Mouse (Mus musculus): ENCODE measurements at regions not wholly inside any gene's neighbourhood (a gene's known extent, or its start where the extent isn't known, plus 50 kb on each side); places are given as distances from the start of the nearest gene placed in this dataset.
A peak's percentile ranks its signal among the peaks of the same experiment; 100 is the strongest.
"Not testable (repeated sequence)": the region's sequence is repeated elsewhere in the genome, so short reads cannot be mapped to it uniquely, and the experiment has no call there.

- DNase-seq (ENCODE audit: extremely low spot score, low read depth, low spot score): not testable (repeated sequence)
These were observed 77.9 kb downstream of the Tcp10c start for GRCm38 (mm10) chr17:13432256-13432655.

GRCm38 (mm10) chr17:13434146-13434545, 79.8 kb downstream of the Tcp10c start:
- DNase-seq (ENCODE audit: extremely low spot score, low read depth, low spot score): not testable (repeated sequence)

DNA sequence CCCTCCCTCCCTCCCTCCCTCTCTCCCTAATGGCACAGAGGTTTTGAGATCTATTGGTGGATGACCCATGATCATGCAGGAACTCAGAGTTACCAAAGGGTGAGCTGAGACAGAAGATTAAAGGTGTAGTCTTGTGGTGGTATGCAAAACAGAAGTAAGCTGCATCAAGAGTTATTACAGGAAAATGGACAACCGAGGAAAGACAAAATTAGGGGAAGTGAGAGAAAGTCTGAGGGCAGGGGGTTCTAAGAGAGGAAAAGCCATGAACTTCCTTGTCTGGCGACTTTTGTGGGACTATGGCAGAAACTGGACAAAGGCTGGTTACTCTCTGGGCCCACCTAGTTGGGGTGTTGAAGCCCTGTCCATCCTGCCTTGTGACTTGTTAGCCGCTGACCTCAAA, 84.4 kb downstream of the Tcp10c start:
- DNase-seq (ENCODE audit: extremely low spot score, low read depth, low spot score): not testable (repeated sequence)

- DNase-seq (ENCODE audit: extremely low spot score, low read depth, low spot score): not testable (repeated sequence)
These were observed 86.5 kb downstream of the Tcp10c start for GRCm38 (mm10) chr17:13440708-13441530.

- DNase-seq (ENCODE audit: extremely low spot score, low read depth, low spot score): not testable (repeated sequence)
These were observed 87.9 kb downstream of the Tcp10c start for GRCm38 (mm10) chr17:13442229-13442628.

GRCm38 (mm10) chr17:13456869-13457600, 102.7 kb downstream of the Tcp10c start:
- not testable (repeated sequence) for DNase-seq (ENCODE audit: extremely low spot score, low read depth, low spot score)

GRCm38 (mm10) chr17:13457942-13458341, 103.6 kb downstream of the Tcp10c start:
- not testable (repeated sequence) for DNase-seq (ENCODE audit: extremely low spot score, low read depth, low spot score)

GRCm38 (mm10) chr17:13458814-13459213, 104.4 kb downstream of the Tcp10c start:
- not testable (repeated sequence) for DNase-seq (ENCODE audit: extremely low spot score, low read depth, low spot score)

DNA sequence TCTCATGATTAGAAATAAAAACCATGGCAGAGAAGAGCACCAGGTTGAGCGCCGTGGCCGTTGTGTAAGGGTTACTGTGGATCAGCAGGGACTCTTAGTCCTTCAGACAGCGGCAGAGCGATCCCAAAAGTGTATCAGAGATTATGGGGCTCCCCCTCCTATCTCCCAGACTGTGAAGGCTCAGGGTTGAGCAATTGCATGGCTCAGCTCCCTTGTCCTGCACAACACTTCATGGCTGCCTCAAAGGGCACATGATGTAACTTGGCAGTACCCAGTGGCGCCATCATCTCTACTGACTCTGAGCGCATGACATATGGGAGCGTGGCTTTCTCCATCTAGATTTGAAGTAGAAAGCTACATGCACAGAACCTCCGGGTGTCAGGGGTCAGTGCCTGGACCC, 108.3 kb downstream of the Tcp10c start:
- DNase-seq (ENCODE audit: extremely low spot score, low read depth, low spot score): not testable (repeated sequence)

DNA sequence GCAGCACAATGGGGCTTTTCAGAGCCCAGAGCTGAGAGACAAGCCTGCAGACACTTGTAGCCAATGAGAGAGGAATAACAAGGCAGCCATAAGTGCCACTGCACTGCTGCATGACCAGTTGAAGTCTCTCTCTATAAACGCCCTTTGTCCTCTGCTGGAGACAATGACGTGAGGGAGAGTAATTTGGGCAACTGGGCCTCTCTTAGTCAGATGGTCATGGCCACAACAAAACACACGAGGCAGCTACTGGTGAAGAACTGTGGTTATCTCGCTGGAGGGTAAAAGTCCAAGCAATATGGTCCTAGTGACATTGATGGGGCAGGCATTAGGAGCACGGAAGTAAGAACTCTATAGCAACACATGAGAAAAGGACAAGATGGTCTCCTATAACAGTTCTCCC, 111.5 kb downstream of the Tcp10c start:
- DNase-seq (ENCODE audit: extremely low spot score, low read depth, low spot score): not testable (repeated sequence)

DNA sequence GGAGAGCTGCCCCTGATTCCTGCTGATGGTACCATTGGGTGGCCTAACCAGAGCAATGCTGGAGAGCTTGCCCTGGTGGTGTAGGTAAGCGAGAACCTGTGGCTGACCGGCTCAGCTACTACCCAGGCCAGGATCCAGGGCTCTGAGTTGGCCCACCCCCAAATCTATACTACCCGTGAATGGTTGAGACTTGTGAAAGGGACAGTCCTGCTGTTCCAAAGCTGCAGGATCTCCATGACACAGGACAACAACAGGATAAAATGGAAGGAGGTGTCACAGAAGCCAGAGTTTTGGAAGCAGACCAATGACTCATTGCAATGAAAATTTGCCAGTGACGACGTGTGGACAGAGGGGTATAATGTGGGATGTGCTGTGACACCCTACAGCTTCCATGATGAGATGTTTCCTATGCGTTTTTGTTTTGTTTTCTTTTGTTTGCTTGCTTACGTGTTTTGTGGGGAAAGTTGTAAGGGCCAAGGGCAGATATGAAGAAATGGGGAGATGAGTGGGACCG, 115.6 kb downstream of the Tcp10c start:
- DNase-seq (ENCODE audit: extremely low spot score, low read depth, low spot score): not testable (repeated sequence)

DNA sequence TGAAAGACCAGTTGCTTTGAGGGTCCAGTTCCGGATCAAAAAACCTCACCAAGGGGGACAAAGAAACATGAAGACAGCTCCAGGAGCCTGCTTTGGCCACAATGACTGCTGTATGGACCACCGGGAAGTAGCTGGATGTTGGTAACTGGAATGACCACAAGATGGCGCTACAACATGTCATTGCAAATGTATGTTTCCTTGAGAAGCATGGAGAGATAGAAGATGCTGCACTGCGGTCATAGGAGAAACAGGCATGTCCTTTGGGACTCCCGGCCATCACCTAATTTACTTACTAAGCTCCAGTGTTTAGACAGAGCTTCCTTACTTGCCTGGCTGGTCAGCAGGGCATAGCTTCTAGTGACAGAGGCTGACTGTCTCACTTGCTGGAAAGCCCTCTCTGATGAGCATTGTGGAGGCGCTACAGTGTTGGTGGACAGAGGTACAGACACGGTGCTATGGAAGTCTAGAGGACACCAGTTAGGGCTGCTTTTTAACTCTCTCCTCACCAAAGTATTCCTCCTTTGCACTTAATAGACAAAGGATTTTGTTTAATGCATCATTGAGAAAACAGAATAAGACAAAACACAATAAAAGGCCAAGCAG, 118.2 kb downstream of the Tcp10c start:
- peak; percentile 72 for DNase-seq (ENCODE audit: extremely low spot score, low read depth, low spot score)

- no peak for DNase-seq (ENCODE audit: extremely low spot score, low read depth, low spot score)
These were observed 120.1 kb downstream of the Tcp10c start for GRCm38 (mm10) chr17:13474310-13475094.

GRCm38 (mm10) chr17:13478866-13479571, 124.6 kb downstream of the Tcp10c start:
- no peak for DNase-seq (ENCODE audit: extremely low spot score, low read depth, low spot score)

- peak; percentile 78 for DNase-seq (ENCODE audit: extremely low spot score, low read depth, low spot score)
These were observed 125.2 kb downstream of the Tcp10c start for GRCm38 (mm10) chr17:13479572-13480063.

DNA sequence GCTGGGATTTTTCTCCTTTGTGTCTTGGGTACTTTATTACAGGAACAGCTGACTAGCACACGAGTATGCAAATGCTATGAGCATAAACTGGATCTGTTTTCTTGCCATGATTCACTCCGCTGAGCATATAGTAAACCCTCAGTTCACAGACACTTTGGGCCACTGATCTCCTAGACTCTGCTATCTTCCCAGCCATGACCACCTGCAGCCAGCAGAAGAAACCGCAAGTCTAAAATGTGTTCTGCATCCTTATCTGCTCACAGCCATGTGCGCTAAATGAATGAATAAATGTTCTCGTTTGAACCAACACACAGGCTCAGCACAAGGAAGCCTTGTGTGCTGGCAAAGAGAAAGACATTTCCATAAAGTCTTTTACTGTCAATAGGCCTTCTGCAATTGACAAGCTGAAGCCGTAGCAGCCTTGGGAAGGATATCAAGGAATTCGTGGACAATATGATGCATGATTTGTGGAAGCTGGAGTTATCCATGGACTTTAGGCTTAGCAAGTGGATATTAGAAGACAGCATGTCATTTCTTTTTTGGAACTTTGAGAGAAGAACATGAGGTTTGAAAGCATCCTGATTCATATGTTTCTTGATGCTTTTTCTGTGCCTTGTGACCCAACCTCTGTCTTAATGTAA, 127.2 kb downstream of the Tcp10c start:
- DNase-seq (ENCODE audit: extremely low spot score, low read depth, low spot score): no peak

DNA sequence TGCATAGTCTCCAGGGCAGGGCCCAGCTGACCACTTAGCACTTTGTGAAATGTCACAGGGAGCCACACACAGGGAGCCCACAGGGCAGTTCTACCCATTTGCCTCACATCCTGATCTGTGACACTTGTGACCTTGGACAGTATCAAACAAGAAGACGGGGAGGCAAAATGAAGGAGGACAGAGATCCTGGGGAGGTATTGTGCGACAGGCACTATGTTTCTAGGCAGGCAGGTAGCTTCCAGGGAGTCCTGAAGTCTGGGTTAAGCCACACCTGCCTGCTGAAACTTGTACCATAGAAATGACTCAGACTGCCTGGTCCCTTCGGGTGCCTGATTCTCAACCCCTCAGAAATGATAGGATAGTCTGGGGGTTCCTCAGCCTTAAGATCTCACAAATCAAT, 127.8 kb downstream of the Tcp10c start:
- no peak for DNase-seq (ENCODE audit: extremely low spot score, low read depth, low spot score)

DNA sequence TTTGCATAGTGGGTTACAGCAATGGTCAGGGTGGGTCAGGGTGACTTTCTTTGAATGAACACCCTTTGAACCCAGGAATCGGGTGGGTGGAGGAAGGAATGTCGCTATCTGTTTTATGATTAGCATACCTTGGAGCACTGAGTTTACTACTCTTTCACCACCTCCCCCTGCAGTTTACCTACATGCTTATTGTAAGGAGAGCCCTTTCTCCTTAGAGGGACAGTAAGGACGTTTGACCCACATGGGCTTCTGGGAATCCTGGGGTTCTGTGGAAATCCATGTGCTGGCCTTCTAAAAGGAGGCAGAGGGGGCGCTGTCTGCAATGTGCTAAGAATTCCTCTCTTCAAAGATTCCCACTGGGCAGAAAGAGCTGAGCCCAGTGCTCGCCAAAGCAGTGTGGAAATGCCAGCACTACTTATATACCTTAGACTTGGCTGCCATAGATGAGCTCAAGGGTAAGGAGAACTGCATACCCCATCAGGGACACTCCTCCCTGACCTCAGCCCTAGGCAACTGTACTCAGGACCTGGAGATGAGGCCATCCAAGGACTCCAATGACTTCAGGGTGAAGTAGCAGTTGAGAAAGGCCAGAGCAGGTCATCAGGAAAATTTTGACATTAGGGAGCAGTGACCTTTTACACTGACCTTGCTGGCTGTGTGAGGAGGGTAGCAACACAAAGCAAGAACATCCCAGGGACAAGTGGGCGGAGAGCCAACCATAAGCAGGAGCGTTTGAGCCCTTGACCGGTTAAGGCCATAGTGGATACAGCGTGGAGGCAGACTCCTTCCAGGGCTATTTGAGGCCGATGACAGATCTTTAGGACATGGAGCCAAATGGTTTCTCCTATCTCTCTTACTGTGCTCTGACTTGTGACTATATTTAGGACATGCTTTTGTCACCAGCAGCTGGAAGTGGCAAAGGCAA, 133.2 kb downstream of the Tcp10c start:
- no peak for DNase-seq (ENCODE audit: extremely low spot score, low read depth, low spot score)

Measured in hindlimb bud, embryonic 11.5 days (tissue).